Mouse (Mus musculus) layer of hippocampus, postnatal 25 days (tissue): Measurements from ENCODE around the gene Nprl2. TPM values are rescaled to one million over a fixed set of nuclear protein-coding genes. Genes with fewer than 3 reads are reported as not detected.
"Not testable (repeated sequence)": the region's sequence is repeated elsewhere in the genome, so short reads cannot be mapped to it uniquely, and the experiment has no call there.

Source experiments
- DNase-seq, 2 experiments: peaks; one replicate each; pipeline ENCODE4 v3.0.0; 2022; ENCODE audit warnings: mixed read lengths in 2 of 2, low spot score in 1 of 2; ENCODE audit errors: extremely low spot score in 1 of 2
- total RNA-seq, 2 experiments: library from RNA; stranded (reverse); gene quantifications; 2 replicates each; pipeline ENCODE4 v1.2.3; 2021

Nprl2 gene
- total RNA-seq, 2 experiments from 2014 or later: 42.4 to 44.9 TPM

GRCm38 (mm10) chr9:107551890-107552355 lies 9.9 kb downstream of the Nprl2 start:
- no peak for DNase-seq

GRCm38 (mm10) chr9:107552690-107553393 lies 10.8 kb downstream of the Nprl2 start:
- no peak for DNase-seq

- no peak for DNase-seq
Observed at GRCm38 (mm10) chr9:107553541-107554318, 11.7 kb downstream of the Nprl2 start.

- DNase-seq: peak; percentile 77 to 89
Observed at GRCm38 (mm10) chr9:107554319-107554825, 12.3 kb downstream of the Nprl2 start.

DNA sequence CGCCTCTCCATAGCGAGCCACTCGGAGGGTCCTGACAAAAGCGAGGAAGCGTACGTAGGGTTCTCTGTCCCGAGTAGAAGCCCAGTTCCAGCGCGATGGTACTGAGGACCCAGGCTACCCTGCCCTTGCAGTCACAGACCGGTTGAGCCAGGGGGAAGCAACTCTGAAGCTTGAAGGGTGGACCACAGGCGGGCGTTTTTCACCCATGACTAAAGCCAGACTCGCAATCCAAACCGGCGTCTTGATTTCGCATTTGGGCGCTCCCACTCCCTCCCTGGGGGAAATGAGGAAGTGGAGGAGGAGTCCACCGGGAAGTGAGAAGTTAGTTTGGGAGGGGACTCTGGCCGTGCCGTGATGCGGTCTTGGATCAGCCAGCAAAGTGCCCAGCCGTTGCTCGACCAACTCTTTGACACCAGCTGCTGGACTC lies 13.0 kb downstream of the Nprl2 start:
- no peak for DNase-seq

DNA sequence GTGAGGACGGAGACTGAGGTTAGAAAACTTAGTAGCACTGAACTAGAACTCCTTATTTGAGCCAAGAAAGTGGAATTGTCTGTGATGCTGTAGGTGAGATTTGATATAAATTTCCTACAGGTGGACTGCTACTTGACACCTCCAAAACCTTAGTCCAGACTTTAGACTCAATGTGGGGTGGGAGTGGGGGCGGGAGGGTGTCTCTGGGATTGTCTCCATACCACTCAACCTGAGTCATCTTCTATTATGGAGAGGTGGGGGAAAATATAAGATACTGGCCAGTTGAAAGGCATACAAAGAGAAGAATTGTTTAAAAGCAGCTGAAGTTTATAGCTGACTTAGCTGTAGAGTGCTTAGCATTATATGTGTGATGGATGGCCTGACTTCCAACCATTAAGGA lies 13.7 kb downstream of the Nprl2 start:
- DNase-seq: no peak

- no peak for DNase-seq
Observed at GRCm38 (mm10) chr9:107556346-107556745, 14.3 kb downstream of the Nprl2 start.

DNA sequence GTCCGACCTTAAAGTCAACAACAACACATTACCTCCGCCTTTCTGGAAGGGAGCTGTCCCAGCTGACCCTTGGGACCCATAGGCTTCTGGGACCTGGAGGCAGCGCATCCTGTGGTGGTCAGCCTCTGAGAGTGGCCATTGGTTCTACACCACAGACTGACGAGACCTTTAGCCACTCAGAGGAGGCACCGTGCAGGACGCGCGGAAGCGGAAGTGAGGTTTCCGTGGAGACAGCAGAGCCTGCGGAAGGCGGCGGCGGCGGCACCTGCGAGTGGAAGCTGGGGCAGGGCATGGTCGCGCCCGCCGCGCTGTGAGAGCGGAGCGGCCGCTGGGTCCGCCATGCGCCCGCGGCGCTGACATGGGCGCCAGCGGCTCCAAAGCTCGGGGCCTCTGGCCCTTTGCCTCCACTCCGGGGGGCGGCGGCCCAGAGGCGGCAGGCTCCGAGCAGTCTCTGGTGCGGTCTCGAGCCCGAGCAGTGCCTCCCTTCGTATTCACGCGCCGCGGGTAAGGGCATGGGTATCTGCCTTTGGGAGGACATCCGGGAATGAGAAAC lies 21.1 kb downstream of the Nprl2 start, which contains the start of gene Tusc2:
TSS of gene Tusc2 (plus strand) at position 227 of the 553 bp plus-strand sequence.
- DNase-seq: peak; percentile 79 to 83

- not testable (repeated sequence) for DNase-seq
Observed at GRCm38 (mm10) chr9:107565556-107565955, 23.5 kb downstream of the Nprl2 start.

- DNase-seq: peak; percentile 61 to 85
Observed at GRCm38 (mm10) chr9:107566041-107566709, 24.1 kb downstream of the Nprl2 start.

DNA sequence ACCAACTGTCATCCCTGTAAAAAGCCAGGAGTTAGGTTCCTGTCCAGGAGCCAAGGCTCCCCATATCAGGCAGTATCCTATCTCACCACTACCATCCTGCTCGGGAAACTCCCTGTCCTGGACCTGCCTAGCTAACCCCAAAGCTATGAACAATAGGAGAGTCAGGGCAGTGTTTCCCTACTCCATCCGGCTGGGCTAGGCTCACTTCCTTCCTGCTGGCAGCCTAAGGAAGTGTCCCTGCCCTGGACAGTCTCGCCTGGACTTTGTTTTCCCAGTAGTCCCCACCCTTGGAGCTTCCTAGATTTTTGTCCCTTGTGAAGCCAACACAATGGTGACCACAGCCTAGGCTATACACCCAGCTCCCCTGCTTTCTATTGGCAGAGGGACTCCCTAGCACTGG lies 24.8 kb downstream of the Nprl2 start:
- DNase-seq: no peak

GRCm38 (mm10) chr9:107567702-107568319 lies 25.8 kb downstream of the Nprl2 start, which contains the start of gene Hyal2:
Gene Hyal2, plus strand, starts transcription at chr9:107567945.
- DNase-seq: no peak

DNA sequence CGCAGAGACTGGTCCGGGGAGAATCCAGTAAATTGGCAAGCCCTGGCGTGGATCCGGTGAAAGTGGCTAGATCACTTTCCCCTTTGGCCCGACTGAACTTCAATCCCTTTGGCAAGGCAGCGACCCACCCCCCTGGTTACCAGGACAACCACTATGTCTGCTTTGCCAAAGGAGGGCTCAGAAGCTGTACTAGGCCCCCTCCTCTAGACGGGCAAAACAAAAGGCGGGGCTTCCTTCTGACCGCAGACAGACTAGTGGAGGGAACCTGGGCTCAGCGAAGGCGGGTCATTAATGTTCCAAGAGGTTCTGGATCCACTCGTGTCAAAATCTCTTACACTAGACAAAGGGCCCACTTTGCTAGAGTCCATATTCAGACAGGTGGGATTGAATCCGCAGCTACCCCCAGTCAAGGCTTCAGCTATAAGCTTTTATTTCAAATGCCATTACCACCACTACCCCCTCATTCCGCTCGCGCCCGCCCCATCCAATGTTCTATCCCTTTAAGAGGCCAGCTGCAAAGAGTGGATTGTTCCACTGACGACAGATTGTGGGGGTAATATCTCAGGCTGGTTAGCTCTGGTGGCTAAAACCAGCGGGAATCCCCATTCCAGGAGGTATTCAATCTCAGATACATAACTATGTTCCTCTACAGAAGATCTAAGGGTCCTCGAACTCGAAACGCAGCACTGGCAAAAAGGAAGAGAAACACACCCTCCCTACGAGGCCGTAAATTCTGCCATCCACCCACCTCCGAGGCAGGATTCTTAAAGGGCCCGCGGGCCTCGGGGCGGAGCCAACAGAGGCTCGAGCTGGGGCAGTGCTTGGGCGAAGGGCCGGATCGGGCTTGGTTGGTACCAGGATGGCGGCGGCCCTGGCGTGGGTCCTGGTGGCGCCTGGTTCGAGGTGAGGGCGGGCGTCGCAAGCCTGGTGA lies 26.6 kb downstream of the Nprl2 start:
- DNase-seq: peak; percentile 59 to 69

GRCm38 (mm10) chr9:107569270-107569669 lies 27.2 kb downstream of the Nprl2 start:
- no peak for DNase-seq

DNA sequence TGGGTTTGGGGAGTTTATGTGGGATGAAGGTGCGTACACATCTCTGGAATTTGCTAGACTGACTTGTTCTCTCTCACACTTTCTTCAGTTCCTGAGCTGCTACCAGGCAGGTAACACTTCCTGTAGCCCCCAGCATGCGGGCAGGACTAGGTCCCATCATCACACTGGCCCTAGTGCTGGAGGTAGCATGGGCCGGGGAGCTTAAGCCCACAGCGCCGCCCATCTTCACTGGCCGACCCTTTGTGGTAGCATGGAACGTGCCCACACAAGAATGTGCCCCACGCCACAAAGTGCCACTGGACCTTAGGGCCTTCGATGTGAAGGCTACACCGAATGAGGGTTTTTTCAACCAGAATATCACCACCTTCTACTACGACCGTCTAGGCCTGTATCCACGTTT lies 28.0 kb downstream of the Nprl2 start:
- no peak for DNase-seq

DNA sequence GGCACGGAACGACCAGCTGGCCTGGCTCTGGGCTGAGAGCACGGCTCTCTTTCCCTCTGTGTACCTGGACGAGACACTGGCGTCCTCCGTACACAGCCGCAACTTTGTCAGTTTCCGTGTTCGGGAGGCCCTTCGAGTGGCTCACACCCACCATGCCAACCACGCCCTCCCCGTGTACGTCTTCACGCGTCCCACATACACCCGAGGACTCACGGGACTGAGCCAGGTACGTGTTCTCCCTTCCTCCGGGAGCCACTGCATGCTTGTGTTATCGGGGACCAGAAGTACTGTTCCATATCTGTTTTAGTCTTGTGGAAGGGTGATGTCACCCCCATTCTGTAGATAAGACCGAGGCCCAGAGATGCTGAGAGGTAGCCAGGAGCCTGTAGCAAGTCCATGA lies 28.8 kb downstream of the Nprl2 start:
- no peak for DNase-seq

GRCm38 (mm10) chr9:107571534-107572326 lies 29.7 kb downstream of the Nprl2 start:
- DNase-seq: no peak

- no peak for DNase-seq
Observed at GRCm38 (mm10) chr9:107572327-107572662, 30.3 kb downstream of the Nprl2 start.
